Mouse (Mus musculus) spleen, adult 2 months (tissue): ENCODE data around the gene Ewsr1.

Experiments
- CTCF ChIP-seq: fragments of 200-500 bp; IDR thresholded peaks from 2 replicates; pipeline ENCODE4 v1.5.1; 2011; ENCODE audit warnings: mild to moderate bottlenecking, inconsistent platforms; ENCODE audit not compliant: insufficient read depth, insufficient read length, insufficient replicate concordance; ENCODE audit errors: extremely low read depth
- POLR2A ChIP-seq: fragments of 200-500 bp; IDR thresholded peaks from 2 replicates; pipeline ENCODE4 v1.6.1; 2011; ENCODE audit warnings: low read depth, low read length, inconsistent platforms

DNA sequence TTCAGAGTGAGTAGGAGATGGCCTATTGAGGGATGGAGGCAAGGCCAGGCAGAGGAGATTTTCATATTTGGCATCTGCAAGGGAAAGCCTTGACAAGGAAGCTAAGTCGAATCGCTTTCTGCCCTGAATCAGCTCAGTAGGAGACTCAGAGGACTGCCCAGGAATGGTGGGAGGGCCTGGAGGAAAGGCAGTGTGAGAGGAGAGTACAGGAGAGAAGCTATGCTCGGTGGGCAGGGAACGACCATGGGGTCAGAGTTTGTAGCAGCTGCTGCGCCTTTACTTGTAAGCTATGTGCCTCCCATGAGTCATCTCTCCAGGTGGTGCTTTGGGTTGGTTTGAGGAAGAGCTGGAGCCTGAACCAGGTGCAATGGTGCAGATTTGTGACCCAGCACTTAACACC lies 1.7 kb upstream of the Ewsr1 start:
- no peak for TF ChIP-seq CTCF
- TF ChIP-seq POLR2A: no peak
